Mouse (Mus musculus) forebrain, embryonic 11.5 days (tissue): Measurements from ENCODE around the gene Lsr. TPM values are rescaled to one million over a fixed set of nuclear protein-coding genes. Genes with fewer than 3 reads are reported as not detected.

Experiments
- ATAC-seq: fragments of 200-750 bp; cut with Nextera tagmentation; replicated peaks from 2 replicates; pipeline ENCODE4 v1.8.0; 2017; ENCODE audit warnings: moderate TSS enrichment; ENCODE audit not compliant: low FRiP score
- DNase-seq: peaks from one replicate; pipeline ENCODE4 v3.0.0-alpha.2; 2017; ENCODE audit warnings: low spot score
- H3K27ac ChIP-seq: fragments of 300-500 bp; sonication (generic); 2 replicates; pipeline ENCODE4 v1.5.1; 2014; ENCODE audit warnings: low read depth, low read length
- H3K27me3 ChIP-seq: fragments of 300-500 bp; sonication (generic); 2 replicates; pipeline ENCODE4 v1.6.1; 2014; ENCODE audit warnings: mild to moderate bottlenecking, low read length, mixed read lengths; ENCODE audit not compliant: control insufficient read depth, insufficient read depth
- H3K36me3 ChIP-seq: fragments of 300-500 bp; sonication (generic); 2 replicates; pipeline ENCODE4 v1.6.1; 2014; ENCODE audit warnings: mild to moderate bottlenecking, low read length, moderate library complexity, mixed read lengths; ENCODE audit not compliant: control insufficient read depth, insufficient read depth
- H3K4me1 ChIP-seq: fragments of 300-500 bp; sonication (generic); replicated peaks from 2 replicates; pipeline ENCODE4 v1.6.1; 2014; ENCODE audit warnings: low read length, mixed read lengths; ENCODE audit not compliant: control insufficient read depth, insufficient read depth
- H3K4me2 ChIP-seq: fragments of 300-500 bp; sonication (generic); 2 replicates; pipeline ENCODE4 v1.6.1; 2014; ENCODE audit warnings: low read depth, mild to moderate bottlenecking, low read length, moderate library complexity, mixed read lengths; ENCODE audit not compliant: severe bottlenecking
- H3K4me3 ChIP-seq: fragments of 300-500 bp; sonication (generic); 2 replicates; pipeline ENCODE4 v1.5.1; 2014; ENCODE audit warnings: low read depth, low read length
- H3K9ac ChIP-seq: fragments of 300-500 bp; sonication (generic); 2 replicates; pipeline ENCODE4 v1.6.1; 2014; ENCODE audit warnings: low read length
- H3K9me3 ChIP-seq: fragments of 300-500 bp; sonication (generic); 2 replicates; pipeline ENCODE4 v1.6.1; 2016; ENCODE audit warnings: low read length, mixed read lengths; ENCODE audit not compliant: control insufficient read depth
- WGBS: fragments of 180-500 bp; shearing (Covaris S2); extraction: QIAGEN DNeasy Blood & Tissue Kit; methylation state at CpG from one replicate; pipeline ENCODE4 v1.1.7; 2014; 5-methylcytosine and 5-hydroxymethylcytosine counted together
- polyA plus RNA-seq: library from polyadenylated mRNA; unstranded; fragments of >200 nt; fragmentation: Nextera tagmentation; extraction: Ambion mirVana; gene quantifications from 2 replicates; pipeline ENCODE4 v1.2.1, GENCODE M21; 2014

The Lsr gene
- polyA plus RNA-seq, 1 experiment from 2014 or later, result 32.5 TPM

DNA sequence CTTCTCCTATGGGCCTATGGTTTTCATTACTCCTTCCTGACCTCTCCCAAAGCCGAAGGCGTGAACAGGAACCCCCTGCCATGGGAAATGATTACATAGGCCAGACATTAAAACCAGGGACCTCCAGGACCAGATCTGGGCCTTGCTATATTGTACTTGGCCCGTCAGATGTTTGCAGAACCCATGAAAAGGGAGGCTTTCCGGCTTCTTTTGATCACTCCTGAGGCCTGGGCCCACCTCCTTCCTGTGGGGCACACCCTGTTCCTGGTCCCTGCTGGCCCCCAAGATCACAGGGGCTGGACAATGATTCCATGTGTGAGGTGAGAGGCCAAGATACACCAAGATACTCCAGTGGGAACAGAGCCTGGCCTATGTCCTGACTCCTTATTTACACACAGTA is 4.1 kb downstream of the Lsr start:
- no peaks in the 10 kb centered on the region for H3K9me3 ChIP-seq
- H3K36me3 ChIP-seq, result no peaks in the 10 kb centered on the region; the same call in 1 of the 2 replicates
- no peak overlapping the region for H3K9ac ChIP-seq
- no peak for DNase-seq
- no peak overlapping the region for H3K27ac ChIP-seq
- no peak overlapping the region for H3K4me2 ChIP-seq
- H3K4me3 ChIP-seq, result no peak overlapping the region
- H3K27me3 ChIP-seq, result no peaks in the 10 kb centered on the region; the same call in 1 of the 2 replicates
- ATAC-seq, result no peak
- WGBS, result 91% methylated on average over 4 of the region's 4 CpGs
- peaks cover 4% of the 10 kb centered on the region; the same call in 1 of the 2 replicates for H3K4me1 ChIP-seq

DNA sequence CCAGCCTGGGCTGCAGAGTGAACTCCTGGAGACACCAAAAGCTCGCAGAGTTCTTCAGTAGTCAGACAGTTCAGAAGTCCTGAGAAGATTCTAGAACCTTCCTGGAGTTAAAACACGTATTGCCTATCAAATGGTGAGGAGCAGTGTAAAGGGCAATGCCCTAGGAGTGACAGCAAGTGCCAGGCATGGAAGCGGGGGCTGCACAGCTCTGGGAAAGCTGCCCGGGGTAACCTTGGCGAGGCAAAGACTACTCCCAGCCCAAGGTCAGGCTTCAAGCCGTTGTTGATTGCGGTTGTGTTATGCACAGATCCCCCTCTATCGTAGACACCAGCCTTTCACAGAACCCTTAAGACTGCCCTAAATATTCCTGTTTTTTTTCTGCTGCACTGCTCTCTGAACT is 4.7 kb downstream of the Lsr start:
- Histone ChIP-seq H3K9ac (no peak overlapping the region), H3K4me3 (no peak overlapping the region), H3K27ac (no peak overlapping the region), H3K36me3 (no peaks in the 10 kb centered on the region; the same call in 1 of the 2 replicates), H3K27me3 (no peaks in the 10 kb centered on the region; the same call in 1 of the 2 replicates), H3K4me1 (peaks cover 4% of the 10 kb centered on the region; the same call in 1 of the 2 replicates), H3K9me3 (no peaks in the 10 kb centered on the region), H3K4me2 (no peak overlapping the region)
- ATAC-seq, result no peak
- 93% methylated on average over 8 of the region's 8 CpGs for WGBS
- no peak for DNase-seq

DNA sequence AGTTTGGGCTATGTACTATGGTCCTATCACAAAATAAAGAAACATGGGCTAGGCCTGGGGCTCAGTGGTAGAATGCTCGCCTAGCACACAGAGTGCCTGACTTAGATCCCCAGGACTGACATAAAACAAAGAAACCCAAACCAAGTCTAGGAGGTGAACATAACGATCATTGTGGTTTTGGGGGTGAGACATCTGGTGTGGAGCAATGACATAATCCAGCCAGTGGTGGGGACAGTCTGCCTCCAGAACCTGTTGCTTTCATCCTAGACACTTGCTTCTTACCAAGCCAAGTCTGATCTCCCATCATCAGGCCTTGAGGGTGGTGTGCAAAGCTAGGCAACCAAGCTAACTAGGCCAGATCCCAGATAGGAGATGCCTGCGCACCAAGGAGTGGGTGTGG is 6.6 kb downstream of the Lsr start:
- Histone ChIP-seq H3K4me3 (no peak overlapping the region), H3K36me3 (no peaks in the 10 kb centered on the region; the same call in 1 of the 2 replicates), H3K9me3 (no peaks in the 10 kb centered on the region), H3K4me1 (no peaks in the 10 kb centered on the region), H3K27me3 (no peaks in the 10 kb centered on the region), H3K4me2 (no peak overlapping the region), H3K9ac (no peak overlapping the region), H3K27ac (no peak overlapping the region)
- 85% methylated on average over 3 of the region's 3 CpGs for WGBS
- DNase-seq (no peak), ATAC-seq (no peak)

DNA sequence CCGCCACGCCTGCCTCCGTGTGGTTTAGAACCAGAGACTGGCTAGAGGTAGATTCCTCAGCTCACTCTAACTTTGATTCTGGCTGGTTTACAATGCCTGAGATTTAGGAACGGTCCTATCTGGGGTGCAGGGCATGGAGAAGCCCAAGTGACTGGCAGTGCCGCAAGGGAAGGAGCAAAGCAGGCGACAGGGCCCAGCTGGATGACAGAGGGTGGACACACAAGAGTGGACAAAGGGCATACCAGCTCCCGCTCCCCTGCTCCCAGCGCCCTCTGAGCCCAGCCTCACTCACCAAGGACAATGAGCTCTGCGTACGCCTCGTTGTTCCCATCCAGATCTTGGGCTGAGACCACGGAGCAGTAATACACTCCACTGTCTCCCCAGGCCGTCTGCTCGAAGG is 7.6 kb downstream of the Lsr start:
- Histone ChIP-seq H3K4me1 (no peaks in the 10 kb centered on the region), H3K27ac (no peak overlapping the region), H3K36me3 (no peaks in the 10 kb centered on the region; the same call in 1 of the 2 replicates), H3K4me3 (no peak overlapping the region), H3K4me2 (no peak overlapping the region), H3K27me3 (no peaks in the 10 kb centered on the region), H3K9me3 (no peaks in the 10 kb centered on the region), H3K9ac (no peak overlapping the region)
- 73% methylated on average over 14 of the region's 14 CpGs for WGBS
- ATAC-seq (no peak), DNase-seq (no peak)

GRCm38 (mm10) chr7:30964366-30964765 is 8.9 kb downstream of the Lsr start:
- H3K4me1 ChIP-seq, result no peaks in the 10 kb centered on the region
- no peaks in the 10 kb centered on the region for H3K27me3 ChIP-seq
- ATAC-seq (no peak), DNase-seq (no peak)
- 91% methylated on average over 7 of the region's 7 CpGs for WGBS
- H3K9me3 ChIP-seq, result no peaks in the 10 kb centered on the region
- no peak overlapping the region for H3K4me3 ChIP-seq
- no peak overlapping the region for H3K4me2 ChIP-seq
- H3K27ac ChIP-seq, result no peak overlapping the region
- no peak overlapping the region for H3K9ac ChIP-seq
- no peaks in the 10 kb centered on the region for H3K36me3 ChIP-seq

DNA sequence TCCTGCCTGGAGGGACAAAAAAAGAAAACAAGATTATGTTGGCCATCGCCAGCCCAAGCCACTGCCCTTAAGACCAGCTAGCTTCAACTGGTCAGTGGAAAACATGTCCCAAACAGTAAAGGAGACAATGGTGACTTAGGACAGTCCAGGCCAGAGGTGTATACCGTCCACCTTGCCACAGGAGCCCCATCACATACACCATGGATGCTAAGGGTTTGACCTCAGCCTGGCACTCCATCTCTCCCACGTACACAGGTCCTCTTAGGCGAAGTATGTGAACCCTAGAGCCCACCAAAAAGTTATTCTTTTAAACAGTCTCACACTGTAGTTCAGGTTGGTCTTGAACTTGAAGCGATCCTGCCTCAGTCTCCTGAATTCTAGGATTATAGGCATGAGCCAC is 10.4 kb downstream of the Lsr start:
- no peak overlapping the region for H3K27ac ChIP-seq
- H3K4me2 ChIP-seq, result no peak overlapping the region
- H3K36me3 ChIP-seq, result no peaks in the 10 kb centered on the region
- H3K27me3 ChIP-seq, result no peaks in the 10 kb centered on the region
- DNase-seq (no peak), ATAC-seq (no peak)
- H3K4me3 ChIP-seq, result no peak overlapping the region
- no peak overlapping the region for H3K9ac ChIP-seq
- WGBS, result 92% methylated on average over 5 of the region's 5 CpGs
- H3K4me1 ChIP-seq, result peaks cover 2% of the 10 kb centered on the region; the same call in 1 of the 2 replicates
- H3K9me3 ChIP-seq, result no peaks in the 10 kb centered on the region

- DNase-seq (no peak), ATAC-seq (no peak)
- H3K4me1 ChIP-seq, result peaks cover 10% of the 10 kb centered on the region
- no peak overlapping the region for H3K9ac ChIP-seq
- H3K36me3 ChIP-seq, result no peaks in the 10 kb centered on the region
- H3K9me3 ChIP-seq, result no peaks in the 10 kb centered on the region
- H3K4me2 ChIP-seq, result no peak overlapping the region
- H3K27ac ChIP-seq, result no peak overlapping the region
- 86% methylated on average over 6 of the region's 6 CpGs for WGBS
- no peaks in the 10 kb centered on the region for H3K27me3 ChIP-seq
- H3K4me3 ChIP-seq, result no peak overlapping the region
These were observed 13.4 kb downstream of the Lsr start for GRCm38 (mm10) chr7:30959786-30960349.

DNA sequence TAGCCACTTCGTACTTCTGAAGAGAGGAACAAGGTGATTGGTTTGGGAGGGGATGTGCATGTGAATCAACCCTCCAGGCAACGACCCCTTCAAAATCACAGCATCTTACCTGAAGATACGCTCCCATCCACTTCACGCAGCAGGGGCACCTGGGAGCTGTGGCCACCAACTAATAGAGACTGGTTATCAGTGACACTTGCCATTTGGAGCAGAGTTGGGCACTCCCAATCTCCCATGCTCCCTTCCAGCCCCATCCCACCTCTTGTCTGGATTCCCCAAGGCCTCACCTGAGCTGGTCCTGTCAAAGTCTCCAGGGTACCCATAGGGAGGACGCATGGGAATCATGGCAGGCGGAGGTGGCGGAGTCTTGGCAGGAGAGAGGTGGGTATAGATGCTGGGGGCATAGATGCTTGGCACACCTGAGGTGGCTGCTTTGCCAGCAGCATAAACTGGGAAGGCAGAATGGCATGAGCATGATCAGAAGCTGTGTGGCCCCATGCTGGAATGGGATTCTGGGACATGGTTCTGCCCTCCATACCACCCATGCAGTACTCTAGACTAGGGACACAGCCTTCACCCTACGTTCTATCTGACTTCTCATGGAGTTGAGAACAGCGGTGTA is 14.3 kb downstream of the Lsr start:
- H3K36me3 ChIP-seq, result peaks cover 4% of the 10 kb centered on the region

More for the DNA sequence above, 14.3 kb downstream of the Lsr start:
- no peak overlapping the region for H3K4me3 ChIP-seq
- H3K9me3 ChIP-seq, result no peaks in the 10 kb centered on the region
- ATAC-seq (no peak), DNase-seq (no peak)
- WGBS, result 98% methylated on average over 9 of the region's 9 CpGs
- H3K27ac ChIP-seq, result no peak overlapping the region
- H3K4me2 ChIP-seq, result no peak overlapping the region
- no peak overlapping the region for H3K9ac ChIP-seq
- H3K27me3 ChIP-seq, result no peaks in the 10 kb centered on the region
- peaks cover 10% of the 10 kb centered on the region for H3K4me1 ChIP-seq
